Mouse (Mus musculus) ES-E14 (cell line): ENCODE results near the gene Lrriq4.

Source experiments
- CHD2 ChIP-seq: IDR thresholded peaks from 2 replicates; pipeline ENCODE4 v1.6.1; 2014; ENCODE audit warnings: mild to moderate bottlenecking, low read depth, low read length, inconsistent platforms
- HCFC1 ChIP-seq: IDR thresholded peaks from 2 replicates; pipeline ENCODE4 v1.6.1; 2012; ENCODE audit warnings: low read length, inconsistent platforms, borderline replicate concordance; ENCODE audit not compliant: insufficient read depth
- MAFK ChIP-seq: IDR thresholded peaks from 2 replicates; pipeline ENCODE4 v1.6.1; 2014; ENCODE audit warnings: mild to moderate bottlenecking, low read depth, low read length, inconsistent platforms; ENCODE audit not compliant: insufficient read depth
- ZNF384 ChIP-seq: IDR thresholded peaks from 2 replicates; pipeline ENCODE4 v1.6.1; 2012; ENCODE audit warnings: low read depth, low read length, inconsistent platforms

GRCm38 (mm10) chr3:30655937-30656336, 11.6 kb downstream of the Lrriq4 start:
- TF ChIP-seq ZNF384 (no peak), CHD2 (no peak), HCFC1 (no peak), MAFK (no peak)
